ENCODE assay signal across 26 mouse cellular contexts in the genomic region with DNA sequence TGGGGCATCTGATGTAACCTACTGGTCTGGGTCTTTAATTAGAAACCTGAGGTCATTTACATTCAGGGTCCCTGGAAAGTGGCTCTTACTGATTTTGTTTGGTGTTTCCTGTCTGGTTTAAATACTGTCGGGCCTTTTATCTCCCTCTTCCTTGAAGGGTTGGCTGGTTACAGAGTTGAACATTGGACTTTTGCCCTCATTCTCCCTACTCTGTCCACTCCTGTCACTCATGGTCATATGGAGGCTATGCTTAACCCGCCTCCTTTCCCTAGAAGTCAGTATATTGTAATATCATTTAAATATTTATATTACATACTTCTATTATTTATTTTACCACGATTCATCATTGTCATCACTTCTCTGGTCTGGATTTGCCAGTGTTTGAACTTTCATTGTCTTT. TPM values are rescaled to one million over a fixed set of nuclear protein-coding genes. Genes with fewer than 3 reads are reported as not detected.
"Had no signal": no experiment of that assay in that cellular context is flagged by ENCODE, and none has a peak within 500 bp of the region (broad histone marks: within the 10 kb centered on the region; RNA-seq: fewer than 3 reads in every experiment).

No protein-coding gene starts in this region.

- H3K4me1 ChIP-seq: liver, embryonic 15.5 days; midbrain, embryonic 10.5 days; neural tube, embryonic 15.5 days had no signal

- H3K4me3 ChIP-seq: left cerebral cortex, adult 2 months; liver, embryonic 15.5 days; megakaryocyte, embryonic 14.5 days; midbrain, embryonic 10.5 days; neural tube, embryonic 12.5 days; neural tube, embryonic 15.5 days had no signal

- ATAC-seq: hindbrain, embryonic 16.5 days; intestine, embryonic 16.5 days had no signal

- H3K27me3 ChIP-seq: liver, embryonic 15.5 days; neural tube, embryonic 12.5 days; neural tube, embryonic 15.5 days had no signal

- H3K4me2 ChIP-seq: liver, embryonic 11.5 days; liver, embryonic 15.5 days; neural tube, embryonic 12.5 days; neural tube, embryonic 15.5 days had no signal

- DNase-seq: kidney, adult 8-10 months; kidney, postnatal 36 days; layer of hippocampus, postnatal 36 days; lung, adult 18-20 months; lung, postnatal 14 days; midbrain, embryonic 14.5 days; right cerebral cortex, postnatal 4 days; thymus, postnatal 25 days had no signal

- H3K36me3 ChIP-seq: liver, embryonic 15.5 days; midbrain, embryonic 10.5 days; neural tube, embryonic 12.5 days; neural tube, embryonic 15.5 days had no signal

- H3K9me3 ChIP-seq: liver, embryonic 15.5 days; megakaryocyte, embryonic 14.5 days; neural tube, embryonic 12.5 days; neural tube, embryonic 15.5 days had no signal

- H3K9ac ChIP-seq: liver, embryonic 15.5 days; neural tube, embryonic 12.5 days; neural tube, embryonic 15.5 days had no signal

- H3K27ac ChIP-seq: kidney, postnatal 0 days; left cerebral cortex, adult 2 months; liver, embryonic 15.5 days; midbrain, embryonic 10.5 days; neural tube, embryonic 12.5 days; neural tube, embryonic 15.5 days had no signal

RNA-seq across cellular contexts. Expression of gene Gm19668, which starts 5.2 kb away (rescaled TPM):
- total RNA-seq: layer of hippocampus, adult 8-10 months; layer of hippocampus, postnatal 10 days; layer of hippocampus, postnatal 36 days; left cerebral cortex, adult 2 months; left cerebral cortex, postnatal 10 days; left cerebral cortex, postnatal 36 days had no signal
- polyA plus RNA-seq: hindbrain, embryonic 16.5 days; intestine, embryonic 16.5 days; kidney, postnatal 0 days; limb, embryonic 11.5 days; limb, embryonic 14.5 days; liver, embryonic 11.5 days; liver, embryonic 15.5 days; midbrain, embryonic 10.5 days; midbrain, embryonic 14.5 days; neural tube, embryonic 12.5 days; neural tube, embryonic 15.5 days; stomach, embryonic 14.5 days; thymus, postnatal 0 days had no signal

RNA-seq across cellular contexts. Expression of gene Gm9507, which starts 7.5 kb away (rescaled TPM):
- total RNA-seq: layer of hippocampus, adult 8-10 months; layer of hippocampus, postnatal 10 days; layer of hippocampus, postnatal 36 days; left cerebral cortex, adult 2 months; left cerebral cortex, postnatal 10 days; left cerebral cortex, postnatal 36 days had no signal
- polyA plus RNA-seq: hindbrain, embryonic 16.5 days; intestine, embryonic 16.5 days; kidney, postnatal 0 days; limb, embryonic 11.5 days; limb, embryonic 14.5 days; liver, embryonic 11.5 days; liver, embryonic 15.5 days; midbrain, embryonic 10.5 days; midbrain, embryonic 14.5 days; neural tube, embryonic 12.5 days; neural tube, embryonic 15.5 days; stomach, embryonic 14.5 days; thymus, postnatal 0 days had no signal

RNA-seq across cellular contexts. Expression of gene Gm9639, which starts 9.2 kb away (rescaled TPM):
- total RNA-seq: layer of hippocampus, adult 8-10 months; layer of hippocampus, postnatal 10 days; layer of hippocampus, postnatal 36 days; left cerebral cortex, adult 2 months; left cerebral cortex, postnatal 10 days; left cerebral cortex, postnatal 36 days had no signal
- polyA plus RNA-seq: hindbrain, embryonic 16.5 days; intestine, embryonic 16.5 days; kidney, postnatal 0 days; limb, embryonic 11.5 days; limb, embryonic 14.5 days; liver, embryonic 11.5 days; liver, embryonic 15.5 days; midbrain, embryonic 10.5 days; midbrain, embryonic 14.5 days; neural tube, embryonic 12.5 days; neural tube, embryonic 15.5 days; stomach, embryonic 14.5 days; thymus, postnatal 0 days had no signal

RNA-seq across cellular contexts. Expression of gene Gm2696, which starts 10.4 kb away (rescaled TPM):
- total RNA-seq: layer of hippocampus, adult 8-10 months; layer of hippocampus, postnatal 10 days; layer of hippocampus, postnatal 36 days; left cerebral cortex, adult 2 months; left cerebral cortex, postnatal 10 days; left cerebral cortex, postnatal 36 days had no signal
- polyA plus RNA-seq: hindbrain, embryonic 16.5 days; intestine, embryonic 16.5 days; kidney, postnatal 0 days; limb, embryonic 11.5 days; liver, embryonic 11.5 days; liver, embryonic 15.5 days; midbrain, embryonic 10.5 days; midbrain, embryonic 14.5 days; neural tube, embryonic 12.5 days; neural tube, embryonic 15.5 days; stomach, embryonic 14.5 days; thymus, postnatal 0 days had no signal

RNA-seq across cellular contexts. Expression of gene Gm7137, which starts 16.1 kb away (rescaled TPM):
- total RNA-seq: layer of hippocampus, adult 8-10 months; layer of hippocampus, postnatal 10 days; layer of hippocampus, postnatal 36 days; left cerebral cortex, adult 2 months; left cerebral cortex, postnatal 10 days; left cerebral cortex, postnatal 36 days had no signal
- polyA plus RNA-seq: hindbrain, embryonic 16.5 days; intestine, embryonic 16.5 days; kidney, postnatal 0 days; limb, embryonic 11.5 days; limb, embryonic 14.5 days; liver, embryonic 11.5 days; liver, embryonic 15.5 days; midbrain, embryonic 10.5 days; midbrain, embryonic 14.5 days; neural tube, embryonic 12.5 days; neural tube, embryonic 15.5 days; stomach, embryonic 14.5 days; thymus, postnatal 0 days had no signal
